In genomic region chr7:144837891-144838488, GRCm38 (mm10) we compare ENCODE assay signal across 9 mouse cellular contexts. TPM values are rescaled to one million over a fixed set of nuclear protein-coding genes. Genes with fewer than 3 reads are reported as not detected.
DNase-seq lines count a peak whose midpoint lies in the region; ATAC-seq and TF ChIP-seq lines count a peak whose summit lies in the region.
"Had no signal": no experiment of that assay in that cellular context is flagged by ENCODE, and none has a peak within 500 bp of the region (broad histone marks: within the 10 kb centered on the region; RNA-seq: fewer than 3 reads in every experiment).

Fgf3 (plus strand) TSS chr7:144838083.

- TF ChIP-seq CTCF in stomach, postnatal 0 days (IDR thresholded peaks at IDR 0.05; ENCODE audit: low read depth) = no peak
- no peak for TF ChIP-seq CTCF in lung, adult 2 months (IDR thresholded peaks at IDR 0.05; ENCODE audit: insufficient read depth, low read length)

- no peak for ATAC-seq in megakaryocyte, adult 5-6 weeks (ENCODE audit: poor library complexity, severe bottlenecking)
- peak; percentile 46; the same call in 1 of the 2 replicates for ATAC-seq in forebrain, embryonic 12.5 days (ENCODE audit: low FRiP score)
- ATAC-seq in liver, embryonic 12.5 days = no peak
- no peak for ATAC-seq in stomach, postnatal 0 days (ENCODE audit: low FRiP score, low TSS enrichment)

- no peak for TF ChIP-seq EP300 in stomach, postnatal 0 days (optimal IDR thresholded peaks at IDR 0.05)

- H3K9me3 ChIP-seq in megakaryocyte, embryonic 14.5 days = no peaks in the 10 kb centered on the region
- no peaks in the 10 kb centered on the region for H3K9me3 ChIP-seq in forebrain, embryonic 12.5 days
- H3K9me3 ChIP-seq in liver, embryonic 12.5 days (replicated peaks) = no peaks in the 10 kb centered on the region
- H3K9me3 ChIP-seq in stomach, postnatal 0 days (ENCODE audit: control insufficient read depth, low read length) = no peaks in the 10 kb centered on the region

- H3K27me3 ChIP-seq in megakaryocyte, embryonic 14.5 days (replicated peaks) = peaks cover 93% of the 10 kb centered on the region
- H3K27me3 ChIP-seq in forebrain, embryonic 12.5 days = peaks cover 96% of the 10 kb centered on the region
- peaks cover 98% of the 10 kb centered on the region for H3K27me3 ChIP-seq in liver, embryonic 12.5 days (replicated peaks)
- H3K27me3 ChIP-seq in stomach, postnatal 0 days (ENCODE audit: control insufficient read depth, insufficient read depth, low read length) = peaks cover 33% of the 10 kb centered on the region

- H3K4me1 ChIP-seq in megakaryocyte, embryonic 14.5 days = peaks cover 29% of the 10 kb centered on the region
- H3K4me1 ChIP-seq in forebrain, embryonic 12.5 days = peaks cover 21% of the 10 kb centered on the region
- H3K4me1 ChIP-seq in liver, embryonic 12.5 days = peaks cover 14% of the 10 kb centered on the region
- H3K4me1 ChIP-seq in stomach, postnatal 0 days (replicated peaks; ENCODE audit: control insufficient read depth, insufficient read depth) = no peaks in the 10 kb centered on the region
- no peaks in the 10 kb centered on the region for H3K4me1 ChIP-seq in lung, adult 2 months (ENCODE audit: control insufficient read depth, insufficient read depth, low read length)

- H3K4me3 ChIP-seq in megakaryocyte, embryonic 14.5 days (replicated peaks) = peak within 1 kb of the TSS; percentile 90
- peak within 1 kb of the TSS; percentile 43 for H3K4me3 ChIP-seq in forebrain, embryonic 12.5 days (replicated peaks)
- peak within 1 kb of the TSS; percentile 24 for H3K4me3 ChIP-seq in liver, embryonic 12.5 days
- H3K4me3 ChIP-seq in stomach, postnatal 0 days (ENCODE audit: low read depth, low read length) = peak within 1 kb of the TSS; percentile 33
- H3K4me3 ChIP-seq in lung, adult 2 months (replicated peaks; ENCODE audit: extremely low read depth, low read depth, low read length) = no peak within 1 kb of the TSS

- peak within 1 kb of the TSS; percentile 60 for H3K4me2 ChIP-seq in forebrain, embryonic 12.5 days
- H3K4me2 ChIP-seq in liver, embryonic 12.5 days = peak within 1 kb of the TSS; percentile 59
- peak within 1 kb of the TSS; percentile 55 for H3K4me2 ChIP-seq in stomach, postnatal 0 days (replicated peaks; ENCODE audit: low read depth)

- no peak for DNase-seq in stomach, postnatal 0 days (ENCODE audit: low spot score)
- DNase-seq in adrenal gland, adult 2 months = no peak
- DNase-seq in lung, adult 2 months = no peak
- DNase-seq: gastrocnemius, postnatal 14 days; thymus, postnatal 36 days had no signal

- H3K27ac ChIP-seq in forebrain, embryonic 12.5 days = 0 out of 2 replicates have a peak within 1 kb of the TSS, but pooled peaks have one; percentile 36
- H3K27ac ChIP-seq in liver, embryonic 12.5 days = no peak within 1 kb of the TSS
- no peak within 1 kb of the TSS for H3K27ac ChIP-seq in stomach, postnatal 0 days (replicated peaks)

- no peaks in the 10 kb centered on the region for H3K36me3 ChIP-seq in megakaryocyte, embryonic 14.5 days (replicated peaks; ENCODE audit: low read length)
- no peaks in the 10 kb centered on the region for H3K36me3 ChIP-seq in forebrain, embryonic 12.5 days (replicated peaks)
- H3K36me3 ChIP-seq in liver, embryonic 12.5 days = no peaks in the 10 kb centered on the region
- no peaks in the 10 kb centered on the region for H3K36me3 ChIP-seq in stomach, postnatal 0 days (ENCODE audit: control insufficient read depth, insufficient read depth, low read length)

- WGBS in forebrain, embryonic 12.5 days = 2% methylated on average over 22 of the region's 43 CpGs
- WGBS in liver, embryonic 12.5 days (ENCODE audit: insufficient replicate concordance) = 3% methylated on average over 43 of the region's 43 CpGs
- WGBS in stomach, postnatal 0 days = 4% methylated on average over 34 of the region's 43 CpGs
- 5% methylated on average over 43 of the region's 43 CpGs for WGBS in lung, adult 2 months

- H3K9ac ChIP-seq in forebrain, embryonic 12.5 days = peak within 1 kb of the TSS; percentile 33
- H3K9ac ChIP-seq in liver, embryonic 12.5 days = no peak within 1 kb of the TSS
- no peak within 1 kb of the TSS for H3K9ac ChIP-seq in stomach, postnatal 0 days (ENCODE audit: low read length)

- TF ChIP-seq POLR2A in lung, adult 2 months (IDR thresholded peaks at IDR 0.05; ENCODE audit: borderline replicate concordance, extremely low read depth, low read depth, low read length) = no peak

RNA-seq across cellular contexts. Expression of gene Fgf3, which starts in this region (rescaled TPM):
- 7.0 and 9.2 TPM in 2 replicates for polyA plus RNA-seq in megakaryocyte, embryonic 14.5 days (2012; ENCODE audit: insufficient read depth, low replicate concordance)
- total RNA-seq in megakaryocyte, adult 5-6 weeks (2015) = 0.66 and 0.96 TPM in 2 replicates
- 0.20 and 0.51 TPM in 2 replicates for total RNA-seq in megakaryocyte, adult 5-6 weeks (2017)
- 1.2 and 4.4 TPM in 2 replicates for polyA plus RNA-seq in forebrain, embryonic 12.5 days (2016; fragmentation: Nextera tagmentation; extraction: Ambion mirVana)
- 0.20 and 0.47 TPM in 2 replicates for polyA plus RNA-seq in liver, embryonic 12.5 days (2016; fragmentation: Nextera tagmentation; extraction: Ambion mirVana)
- 0.47 and 1.1 TPM in 2 replicates for polyA plus RNA-seq in stomach, postnatal 0 days (2015; fragmentation: Nextera tagmentation; extraction: Ambion mirVana)
- total RNA-seq in adrenal gland, adult 2 months (2021) = under 1 TPM; 0.81 to 0.93 TPM
- 3.5 and 4.9 TPM in 2 replicates for polyA plus RNA-seq in adrenal gland, adult 2 months (2012; rRNA removed)
- not detected in 2 replicates for polyA plus RNA-seq in lung, adult 2 months (2012; rRNA removed)
- total RNA-seq: gastrocnemius, postnatal 14 days had no signal
